In the genomic region with DNA sequence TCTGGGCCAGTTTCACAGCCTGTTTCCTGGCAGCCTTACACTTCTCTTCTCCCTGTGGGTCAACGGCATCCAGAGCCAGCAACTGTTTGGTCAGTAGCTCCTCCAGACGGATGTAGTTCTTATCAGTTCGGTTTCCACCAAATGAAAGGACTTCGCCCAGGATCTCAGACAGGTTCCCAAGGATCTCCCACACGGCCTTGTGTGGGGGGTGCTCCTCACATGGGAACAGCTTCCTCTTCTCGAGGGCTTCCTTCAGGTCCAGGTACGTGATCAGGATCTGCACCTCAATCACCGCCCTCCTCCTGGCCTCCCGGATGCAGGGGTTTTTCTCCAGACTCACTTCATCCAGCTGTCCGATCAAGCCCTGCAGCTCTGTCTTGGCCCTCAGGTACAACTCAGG, we compare ENCODE assay signal across 24 mouse cellular contexts.
"Had no signal": no experiment of that assay in that cellular context is flagged by ENCODE, and none has a peak within 500 bp of the region (broad histone marks: within the 10 kb centered on the region; RNA-seq: fewer than 3 reads in every experiment).

No protein-coding gene starts in this region.

- H3K9me3 ChIP-seq: heart, embryonic 10.5 days; heart, embryonic 13.5 days; heart, embryonic 15.5 days; hindbrain, embryonic 10.5 days; hindbrain, embryonic 12.5 days; intestine, embryonic 15.5 days; limb, embryonic 10.5 days; limb, embryonic 12.5 days; liver, embryonic 13.5 days; liver, embryonic 15.5 days had no signal

- H3K4me3 ChIP-seq: heart, embryonic 10.5 days; heart, embryonic 13.5 days; heart, embryonic 15.5 days; hindbrain, embryonic 10.5 days; hindbrain, embryonic 12.5 days; intestine, embryonic 15.5 days; layer of hippocampus, adult 2 months; left cerebral cortex, adult 2 months; limb, embryonic 10.5 days; limb, embryonic 12.5 days; liver, embryonic 13.5 days; liver, embryonic 15.5 days had no signal

- H3K27me3 ChIP-seq: heart, embryonic 13.5 days; heart, embryonic 15.5 days; hindbrain, embryonic 12.5 days; intestine, embryonic 15.5 days; limb, embryonic 12.5 days; liver, embryonic 13.5 days; liver, embryonic 15.5 days had no signal

- H3K9ac ChIP-seq: heart, embryonic 13.5 days; heart, embryonic 15.5 days; hindbrain, embryonic 12.5 days; hindbrain, embryonic 14.5 days; intestine, embryonic 15.5 days; limb, embryonic 12.5 days; liver, embryonic 13.5 days; liver, embryonic 15.5 days had no signal

- DNase-seq: gastrocnemius, postnatal 14 days; heart, postnatal 4 days; kidney, adult 18-20 months; kidney, adult 8-10 months; kidney, postnatal 10 days; kidney, postnatal 4 days; liver; liver, embryonic 13.5 days had no signal

- H3K27ac ChIP-seq: heart, embryonic 10.5 days; heart, embryonic 13.5 days; heart, embryonic 15.5 days; hindbrain, embryonic 10.5 days; hindbrain, embryonic 12.5 days; hindbrain, embryonic 14.5 days; intestine, embryonic 15.5 days; left cerebral cortex, adult 2 months; limb, embryonic 10.5 days; limb, embryonic 12.5 days; liver, embryonic 13.5 days; liver, embryonic 15.5 days had no signal

- H3K4me2 ChIP-seq: heart, embryonic 13.5 days; heart, embryonic 15.5 days; hindbrain, embryonic 12.5 days; hindbrain, embryonic 14.5 days; intestine, embryonic 15.5 days; limb, embryonic 12.5 days; liver, embryonic 11.5 days; liver, embryonic 13.5 days; liver, embryonic 15.5 days had no signal

- ATAC-seq: hindbrain, embryonic 16.5 days; inflammation-experienced regulatory T-cells, adult 6 months; intestine, embryonic 15.5 days; intestine, postnatal 0 days had no signal
